11 mouse cellular contexts compared by ENCODE assay signal in genomic region chr19:32441568-32441967, GRCm38 (mm10). TPM values are rescaled to one million over a fixed set of nuclear protein-coding genes. Genes with fewer than 3 reads are reported as not detected.
DNase-seq lines count a peak whose midpoint lies in the region; ATAC-seq and TF ChIP-seq lines count a peak whose summit lies in the region.
"Had no signal": no experiment of that assay in that cellular context is flagged by ENCODE, and none has a peak within 500 bp of the region (broad histone marks: within the 10 kb centered on the region; RNA-seq: fewer than 3 reads in every experiment).

No protein-coding gene starts in this region.

- peak; percentile 22; the same call in 1 of the 2 replicates for TF ChIP-seq CTCF in intestine, postnatal 0 days (IDR thresholded peaks at IDR 0.05; ENCODE audit: low read depth)
- TF ChIP-seq CTCF in E14TG2a.4 (conservative IDR thresholded peaks at IDR 0.05; ENCODE audit: low read length) = peak; percentile 59

- no peak for ATAC-seq in intestine, postnatal 0 days
- ATAC-seq in intestine, embryonic 15.5 days = no peak
- ATAC-seq in hindbrain, embryonic 12.5 days (ENCODE audit: low FRiP score) = no peak
- no peak for ATAC-seq in midbrain, embryonic 14.5 days (ENCODE audit: low FRiP score, low TSS enrichment)

- no peaks in the 10 kb centered on the region for H3K4me1 ChIP-seq in intestine, postnatal 0 days (replicated peaks; ENCODE audit: control insufficient read depth, insufficient read depth, low read length)
- H3K4me1 ChIP-seq in intestine, embryonic 15.5 days (replicated peaks) = no peaks in the 10 kb centered on the region
- peaks cover 10% of the 10 kb centered on the region; the same call in 1 of the 2 replicates for H3K4me1 ChIP-seq in E14TG2a.4 (replicated peaks; ENCODE audit: low read depth, low read length)
- H3K4me1 ChIP-seq in hindbrain, embryonic 12.5 days = no peaks in the 10 kb centered on the region
- no peaks in the 10 kb centered on the region for H3K4me1 ChIP-seq in midbrain, embryonic 14.5 days (ENCODE audit: control insufficient read depth, insufficient read depth, low read length)
- H3K4me1 ChIP-seq: hindbrain, embryonic 15.5 days; megakaryocyte, embryonic 14.5 days had no signal

- no peak overlapping the region for H3K27ac ChIP-seq in intestine, postnatal 0 days (ENCODE audit: low read depth, low read length)
- H3K27ac ChIP-seq in intestine, embryonic 15.5 days = no peak overlapping the region
- H3K27ac ChIP-seq in hindbrain, embryonic 12.5 days = no peak overlapping the region
- no peak overlapping the region for H3K27ac ChIP-seq in midbrain, embryonic 14.5 days (replicated peaks; ENCODE audit: low read depth, low read length)
- H3K27ac ChIP-seq: hindbrain, embryonic 15.5 days had no signal

- no peak overlapping the region for H3K4me3 ChIP-seq in intestine, postnatal 0 days (ENCODE audit: low read depth, low read length)
- no peak overlapping the region for H3K4me3 ChIP-seq in intestine, embryonic 15.5 days (replicated peaks)
- H3K4me3 ChIP-seq in E14TG2a.4 (replicated peaks; ENCODE audit: low read length) = no peak overlapping the region
- no peak overlapping the region for H3K4me3 ChIP-seq in hindbrain, embryonic 12.5 days
- H3K4me3 ChIP-seq in midbrain, embryonic 14.5 days (replicated peaks; ENCODE audit: low read depth, low read length) = no peak overlapping the region
- H3K4me3 ChIP-seq: hindbrain, embryonic 15.5 days; megakaryocyte, embryonic 14.5 days had no signal

- H3K27me3 ChIP-seq in intestine, postnatal 0 days (replicated peaks; ENCODE audit: control insufficient read depth, insufficient read depth, low read length) = no peaks in the 10 kb centered on the region
- H3K27me3 ChIP-seq in intestine, embryonic 15.5 days (replicated peaks) = no peaks in the 10 kb centered on the region
- H3K27me3 ChIP-seq in E14TG2a.4 (ENCODE audit: insufficient read depth, low read length) = no peaks in the 10 kb centered on the region
- H3K27me3 ChIP-seq in hindbrain, embryonic 12.5 days = no peaks in the 10 kb centered on the region
- H3K27me3 ChIP-seq in midbrain, embryonic 14.5 days (ENCODE audit: control insufficient read depth, insufficient read depth, low read length) = no peaks in the 10 kb centered on the region
- H3K27me3 ChIP-seq: hindbrain, embryonic 15.5 days; megakaryocyte, embryonic 14.5 days had no signal

- H3K9me3 ChIP-seq in intestine, postnatal 0 days (ENCODE audit: control insufficient read depth) = no peaks in the 10 kb centered on the region
- no peaks in the 10 kb centered on the region for H3K9me3 ChIP-seq in intestine, embryonic 15.5 days
- peaks cover 7% of the 10 kb centered on the region for H3K9me3 ChIP-seq in E14TG2a.4 (ENCODE audit: low read length)
- no peaks in the 10 kb centered on the region; the same call in 1 of the 2 replicates for H3K9me3 ChIP-seq in hindbrain, embryonic 12.5 days (replicated peaks)
- H3K9me3 ChIP-seq in midbrain, embryonic 14.5 days (ENCODE audit: control insufficient read depth, low read length) = no peaks in the 10 kb centered on the region
- H3K9me3 ChIP-seq: hindbrain, embryonic 15.5 days had no signal

- peak; percentile 23 for DNase-seq in cerebellum, adult 8-10 months
- DNase-seq in lung, postnatal 36 days = peak; percentile 79
- no peak for DNase-seq in yolk sac, embryonic 10.5 days (ENCODE audit: low spot score)
- DNase-seq in midbrain, embryonic 14.5 days = no peak
- DNase-seq: right cerebral cortex, postnatal 14 days had no signal

- no peaks in the 10 kb centered on the region for H3K36me3 ChIP-seq in intestine, postnatal 0 days (ENCODE audit: control insufficient read depth, insufficient read depth)
- no peaks in the 10 kb centered on the region for H3K36me3 ChIP-seq in intestine, embryonic 15.5 days
- no peaks in the 10 kb centered on the region for H3K36me3 ChIP-seq in E14TG2a.4 (ENCODE audit: insufficient read depth, low read length)
- H3K36me3 ChIP-seq in hindbrain, embryonic 12.5 days = no peaks in the 10 kb centered on the region
- no peaks in the 10 kb centered on the region for H3K36me3 ChIP-seq in midbrain, embryonic 14.5 days (ENCODE audit: control insufficient read depth, insufficient read depth, low read length)
- H3K36me3 ChIP-seq: hindbrain, embryonic 15.5 days had no signal

- 98% methylated on average over 10 of the region's 11 CpGs for WGBS in intestine, postnatal 0 days
- WGBS in intestine, embryonic 15.5 days = 97% methylated on average over 11 of the region's 11 CpGs
- 94% methylated on average over 11 of the region's 11 CpGs for WGBS in hindbrain, embryonic 12.5 days
- WGBS in midbrain, embryonic 14.5 days = 98% methylated on average over 9 of the region's 11 CpGs

- H3K4me2 ChIP-seq in intestine, postnatal 0 days (replicated peaks; ENCODE audit: low read depth) = no peak overlapping the region
- no peak overlapping the region for H3K4me2 ChIP-seq in intestine, embryonic 15.5 days (replicated peaks)
- no peak overlapping the region for H3K4me2 ChIP-seq in hindbrain, embryonic 12.5 days (replicated peaks)
- no peak overlapping the region for H3K4me2 ChIP-seq in midbrain, embryonic 14.5 days (ENCODE audit: low read length)
- H3K4me2 ChIP-seq: hindbrain, embryonic 15.5 days had no signal

- H3K9ac ChIP-seq in intestine, postnatal 0 days (ENCODE audit: low read depth, low read length) = no peak overlapping the region
- no peak overlapping the region for H3K9ac ChIP-seq in intestine, embryonic 15.5 days
- no peak overlapping the region for H3K9ac ChIP-seq in hindbrain, embryonic 12.5 days
- no peak overlapping the region for H3K9ac ChIP-seq in midbrain, embryonic 14.5 days (replicated peaks; ENCODE audit: low read length)
- H3K9ac ChIP-seq: hindbrain, embryonic 15.5 days had no signal

RNA-seq across cellular contexts. Expression of gene Rpl9-ps6, which starts 24.8 kb away (rescaled TPM):
- polyA plus RNA-seq in intestine, postnatal 0 days (2015; fragmentation: Nextera tagmentation; extraction: Ambion mirVana) = 89.1 and 99.6 TPM in 2 replicates
- polyA plus RNA-seq in intestine, embryonic 15.5 days (2015; fragmentation: Nextera tagmentation; extraction: Ambion mirVana) = 144 and 146 TPM in 2 replicates
- 64.5 and 71.5 TPM in 2 replicates for polyA plus RNA-seq in hindbrain, embryonic 12.5 days (2016; fragmentation: Nextera tagmentation; extraction: Ambion mirVana)
- polyA plus RNA-seq in midbrain, embryonic 14.5 days (2014; fragmentation: Nextera tagmentation; extraction: Ambion mirVana) = 81.9 and 91.9 TPM in 2 replicates

RNA-seq across cellular contexts. Expression of gene Minpp1, which starts 44.0 kb away (rescaled TPM):
- 62.3 and 68.7 TPM in 2 replicates for polyA plus RNA-seq in intestine, postnatal 0 days (2015; fragmentation: Nextera tagmentation; extraction: Ambion mirVana)
- 58.0 and 66.9 TPM in 2 replicates for polyA plus RNA-seq in intestine, embryonic 15.5 days (2015; fragmentation: Nextera tagmentation; extraction: Ambion mirVana)
- 66.9 and 69.4 TPM in 2 replicates for polyA plus RNA-seq in hindbrain, embryonic 12.5 days (2016; fragmentation: Nextera tagmentation; extraction: Ambion mirVana)
- polyA plus RNA-seq in midbrain, embryonic 14.5 days (2014; fragmentation: Nextera tagmentation; extraction: Ambion mirVana) = 54.3 and 61.8 TPM in 2 replicates

RNA-seq across cellular contexts. Expression of gene Sgms1, which starts 52.1 kb away (rescaled TPM):
- polyA plus RNA-seq in intestine, postnatal 0 days (2015; fragmentation: Nextera tagmentation; extraction: Ambion mirVana) = 18.6 and 23.6 TPM in 2 replicates
- 35.3 and 37.1 TPM in 2 replicates for polyA plus RNA-seq in intestine, embryonic 15.5 days (2015; fragmentation: Nextera tagmentation; extraction: Ambion mirVana)
- polyA plus RNA-seq in hindbrain, embryonic 12.5 days (2016; fragmentation: Nextera tagmentation; extraction: Ambion mirVana) = 18.1 and 19.2 TPM in 2 replicates
- 12.3 and 13.8 TPM in 2 replicates for polyA plus RNA-seq in midbrain, embryonic 14.5 days (2014; fragmentation: Nextera tagmentation; extraction: Ambion mirVana)

Comparison
In these comparisons a context has a peak if more than half of its experiments do, and no peak if none do; other contexts are left out.
1. DNase-seq: peak in cerebellum, adult 8-10 months (single experiment) and lung, postnatal 36 days (single experiment); none in yolk sac, embryonic 10.5 days (single experiment) and midbrain, embryonic 14.5 days (single experiment).